Mouse (Mus musculus) megakaryocyte progenitor cell, adult 5-6 weeks (primary cell): ENCODE data around the gene AC134908.4. TPM values are rescaled to one million over a fixed set of nuclear protein-coding genes. Genes with fewer than 3 reads are reported as not detected.

ENCODE experiments used
- ATAC-seq: replicated peaks from 2 replicates; pipeline ENCODE4 v1.8.0; 2016; ENCODE audit warnings: mild to moderate bottlenecking, moderate TSS enrichment, inconsistent platforms; ENCODE audit not compliant: poor library complexity
- total RNA-seq, 2 experiments: library from RNA; stranded (forward) in 1 of 2; stranded (reverse) in 1 of 2; fragments of 157-497, 149-512 nt in 1 of 2; fragments of 200-1000 nt in 1 of 2; gene quantifications; 2 replicates each; pipeline versions ENCODE4 v1.2.3 to v1.2.4; 2015 to 2017

The AC134908.4 gene
- total RNA-seq, 2 experiments from 2014 or later, result not detected

- ATAC-seq, result no peak
These were observed 36.2 kb upstream of the AC134908.4 start for GRCm38 (mm10) chr17:25831451-25832281.

- ATAC-seq, result no peak
These were observed 35.5 kb upstream of the AC134908.4 start for GRCm38 (mm10) chr17:25830806-25831431.

GRCm38 (mm10) chr17:25830200-25830753 lies 34.8 kb upstream of the AC134908.4 start:
- ATAC-seq, result no peak

- ATAC-seq, result no peak
These were observed 34.1 kb upstream of the AC134908.4 start for GRCm38 (mm10) chr17:25829558-25830017.

GRCm38 (mm10) chr17:25828712-25829557 lies 33.5 kb upstream of the AC134908.4 start, which contains the start of gene Jmjd8:
Gene Jmjd8, plus strand, starts transcription at chr17:25828867.
- ATAC-seq, result peak; percentile 56

GRCm38 (mm10) chr17:25828223-25828594 lies 32.8 kb upstream of the AC134908.4 start:
- ATAC-seq, result no peak

GRCm38 (mm10) chr17:25827546-25828222 lies 32.2 kb upstream of the AC134908.4 start:
- ATAC-seq, result no peak

GRCm38 (mm10) chr17:25827011-25827410 lies 31.6 kb upstream of the AC134908.4 start:
- no peak for ATAC-seq

GRCm38 (mm10) chr17:25825984-25826570 lies 30.6 kb upstream of the AC134908.4 start:
- ATAC-seq, result no peak

- ATAC-seq, result no peak
These were observed 29.9 kb upstream of the AC134908.4 start for GRCm38 (mm10) chr17:25825311-25825710.

- ATAC-seq, result no peak
These were observed 29.1 kb upstream of the AC134908.4 start for GRCm38 (mm10) chr17:25824362-25825142.

- peak; percentile 90 for ATAC-seq
These were observed 28.0 kb upstream of the AC134908.4 start, which contains the start of gene Wdr24 for GRCm38 (mm10) chr17:25823452-25823851. Gene Wdr24, plus strand, starts transcription at chr17:25823627.

GRCm38 (mm10) chr17:25818851-25819780 lies 23.7 kb upstream of the AC134908.4 start:
- peak; percentile 54 for ATAC-seq

GRCm38 (mm10) chr17:25817662-25818061 lies 22.2 kb upstream of the AC134908.4 start:
- no peak for ATAC-seq

GRCm38 (mm10) chr17:25813471-25813870 lies 18.0 kb upstream of the AC134908.4 start:
- ATAC-seq, result peak; percentile 95

GRCm38 (mm10) chr17:25810890-25811289 lies 15.4 kb upstream of the AC134908.4 start:
- no peak for ATAC-seq

GRCm38 (mm10) chr17:25809606-25810340 lies 14.3 kb upstream of the AC134908.4 start:
- ATAC-seq, result no peak
